Mouse (Mus musculus) heart, embryonic 13.5 days (tissue): ENCODE measurements around the gene Mthfd1. TPM values are rescaled to one million over a fixed set of nuclear protein-coding genes. Genes with fewer than 3 reads are reported as not detected.

Experiments
- ATAC-seq: fragments of 200-750 bp; cut with Nextera tagmentation; 2 replicates; pipeline ENCODE4 v1.8.0; 2017; ENCODE audit warnings: moderate TSS enrichment; ENCODE audit not compliant: insufficient number of reproducible peaks, low FRiP score, low TSS enrichment; ENCODE audit errors: extremely low read depth
- H3K27ac ChIP-seq: fragments of 300-500 bp; sonication (generic); replicated peaks from 2 replicates; pipeline ENCODE4 v1.5.1; 2015; ENCODE audit warnings: moderate library complexity, mild to moderate bottlenecking, inconsistent platforms
- H3K27me3 ChIP-seq: fragments of 300-500 bp; sonication (generic); replicated peaks from 2 replicates; pipeline ENCODE4 v1.6.1; 2015; ENCODE audit warnings: mild to moderate bottlenecking, inconsistent platforms
- H3K36me3 ChIP-seq: fragments of 300-500 bp; sonication (generic); 2 replicates; pipeline ENCODE4 v1.6.1; 2015; ENCODE audit warnings: mild to moderate bottlenecking, inconsistent platforms
- H3K4me1 ChIP-seq: fragments of 300-500 bp; sonication (generic); 2 replicates; pipeline ENCODE4 v1.6.1; 2015; ENCODE audit warnings: inconsistent platforms
- H3K4me2 ChIP-seq: fragments of 300-500 bp; sonication (generic); 2 replicates; pipeline ENCODE4 v1.6.1; 2015; ENCODE audit warnings: inconsistent platforms, mild to moderate bottlenecking, moderate library complexity
- H3K4me3 ChIP-seq: fragments of 300-500 bp; sonication (generic); 2 replicates; pipeline ENCODE4 v1.5.1; 2015; ENCODE audit warnings: moderate library complexity, mild to moderate bottlenecking, inconsistent platforms
- H3K9ac ChIP-seq: fragments of 300-500 bp; sonication (generic); 2 replicates; pipeline ENCODE4 v1.6.1; 2015; ENCODE audit warnings: inconsistent platforms, mild to moderate bottlenecking, moderate library complexity
- H3K9me3 ChIP-seq: fragments of 300-500 bp; sonication (generic); 2 replicates; pipeline ENCODE4 v1.6.1; 2016; ENCODE audit warnings: inconsistent platforms
- WGBS: fragments of 180-500 bp; shearing (Covaris S2); methylation state at CpG from one replicate; pipeline ENCODE4 v1.1.7; 2015; ENCODE audit warnings: mixed read lengths; 5-methylcytosine and 5-hydroxymethylcytosine counted together
- polyA plus RNA-seq: library from polyadenylated mRNA; unstranded; fragments of >200 nt; fragmentation: Nextera tagmentation; extraction: Ambion mirVana; gene quantifications from 2 replicates; pipeline ENCODE4 v1.2.1, GENCODE M21; 2015

The Mthfd1 gene
- polyA plus RNA-seq, 1 experiment from 2014 or later, result 40.1 TPM

DNA sequence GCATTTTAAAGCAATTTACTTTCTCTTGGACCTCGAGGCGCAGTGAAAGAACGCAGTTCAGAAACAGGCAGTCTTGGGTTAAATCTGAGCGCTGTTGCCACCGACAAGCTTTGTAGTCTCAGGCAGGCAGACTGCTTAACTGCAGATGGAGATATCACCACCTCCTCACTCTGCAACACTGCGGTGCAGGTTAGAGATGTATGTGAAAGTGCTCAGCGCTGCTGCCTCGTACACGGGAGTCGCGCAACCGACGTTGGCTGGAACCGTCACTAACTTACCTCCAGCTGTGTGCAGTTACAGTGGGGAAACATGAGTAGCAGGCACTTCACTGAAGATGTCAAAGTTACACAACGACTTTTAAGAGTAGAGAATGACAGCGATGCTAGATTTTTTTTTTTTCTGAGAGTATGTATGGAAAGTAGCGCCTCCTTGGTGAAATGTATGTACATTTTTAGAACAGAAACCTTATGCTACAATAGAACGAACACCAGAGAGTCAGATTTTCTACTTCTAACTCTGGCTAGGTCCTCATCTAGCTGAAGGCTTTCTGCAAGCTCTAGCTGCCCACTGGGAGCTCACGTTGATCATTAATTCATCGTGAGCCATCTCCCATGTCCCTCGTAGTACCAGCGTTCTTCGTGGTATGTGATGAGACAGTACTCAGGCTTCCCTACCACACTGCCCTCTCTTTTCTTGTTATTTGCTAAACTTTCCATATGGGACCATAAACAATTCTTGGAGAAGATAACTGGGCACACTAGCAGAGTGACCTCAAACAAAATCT lies 71.5 kb downstream of the Mthfd1 start:
- no peak overlapping the region for H3K4me3 ChIP-seq
- 0 out of 2 replicates have a peak overlapping the region, but pooled peaks have one; percentile 1 for H3K4me2 ChIP-seq
- no peak overlapping the region for H3K27ac ChIP-seq
- H3K9me3 ChIP-seq, result no peaks in the 10 kb centered on the region
- H3K4me1 ChIP-seq, result peaks cover 12% of the 10 kb centered on the region
- H3K9ac ChIP-seq, result no peak overlapping the region
- WGBS, result 77% methylated on average over 23 of the region's 23 CpGs
- H3K36me3 ChIP-seq, result peaks cover 28% of the 10 kb centered on the region
- no peak for ATAC-seq
- H3K27me3 ChIP-seq, result no peaks in the 10 kb centered on the region

DNA sequence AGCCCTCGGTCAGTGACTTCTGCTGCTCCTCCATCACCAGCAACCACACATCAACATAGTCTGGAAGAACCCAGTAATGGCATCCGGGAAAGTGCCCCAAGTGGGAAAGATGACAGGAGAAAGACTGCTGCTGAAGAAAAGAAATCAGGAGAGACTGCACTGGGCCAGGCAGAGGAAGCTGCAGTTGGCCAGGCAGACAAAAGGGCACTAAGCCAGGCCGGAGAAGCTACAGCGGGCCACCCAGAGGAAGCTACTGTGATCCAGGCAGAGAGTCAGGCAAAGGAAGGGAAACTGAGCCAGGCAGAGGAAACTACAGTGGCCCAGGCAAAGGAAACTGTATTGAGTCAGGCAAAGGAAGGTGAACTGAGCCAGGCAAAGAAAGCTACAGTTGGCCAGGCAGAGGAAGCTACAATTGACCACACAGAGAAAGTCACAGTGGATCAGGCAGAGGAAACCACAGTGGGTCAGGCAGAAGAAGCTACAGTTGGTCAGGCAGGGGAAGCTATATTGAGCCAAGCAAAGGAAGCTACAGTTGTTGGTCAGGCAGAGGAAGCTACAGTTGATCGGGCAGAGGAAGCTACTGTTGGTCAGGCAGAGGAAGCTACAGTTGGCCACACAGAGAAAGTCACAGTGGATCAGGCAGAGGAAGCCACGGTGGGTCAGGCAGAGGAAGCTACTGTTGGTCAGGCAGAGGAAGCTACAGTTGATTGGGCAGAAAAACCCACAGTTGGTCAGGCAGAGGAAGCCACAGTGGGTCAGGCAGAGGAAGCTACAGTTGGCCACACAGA lies 73.7 kb downstream of the Mthfd1 start:
- Histone ChIP-seq H3K4me2 (no peak overlapping the region), H3K27ac (no peak overlapping the region), H3K9me3 (no peaks in the 10 kb centered on the region), H3K4me1 (peaks cover 11% of the 10 kb centered on the region), H3K27me3 (no peaks in the 10 kb centered on the region), H3K36me3 (peaks cover 28% of the 10 kb centered on the region), H3K9ac (no peak overlapping the region), H3K4me3 (no peak overlapping the region)
- no peak for ATAC-seq
- 87% methylated on average over 6 of the region's 6 CpGs for WGBS

DNA sequence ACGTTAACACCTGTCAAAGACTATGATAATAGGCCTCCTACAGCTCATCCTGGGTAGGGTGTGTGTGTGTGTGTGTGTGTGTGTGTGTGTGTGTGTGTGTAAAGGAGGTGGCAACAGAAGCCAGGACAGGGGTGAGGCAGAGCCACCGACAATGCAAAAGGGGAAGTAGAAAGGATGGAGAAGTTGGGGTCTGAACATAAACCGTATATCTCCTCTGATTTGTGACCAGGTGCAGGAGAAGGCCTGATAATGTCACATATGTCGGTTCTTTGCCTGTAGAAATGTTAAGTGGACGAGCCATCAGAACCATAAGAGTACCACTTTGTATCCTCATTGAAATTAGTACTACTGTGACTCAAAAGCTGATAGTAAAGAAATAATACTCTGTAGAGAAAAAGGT lies 78.6 kb downstream of the Mthfd1 start:
- ATAC-seq, result no peak
- Histone ChIP-seq H3K4me1 (0 out of 2 replicates have a peak, but pooled peaks cover 6% of the 10 kb centered on the region), H3K27ac (no peak overlapping the region), H3K36me3 (peaks cover 16% of the 10 kb centered on the region), H3K27me3 (no peaks in the 10 kb centered on the region), H3K9ac (no peak overlapping the region), H3K4me2 (no peak overlapping the region), H3K9me3 (no peaks in the 10 kb centered on the region), H3K4me3 (no peak overlapping the region)
- WGBS, result 75% methylated on average over 5 of the region's 5 CpGs

DNA sequence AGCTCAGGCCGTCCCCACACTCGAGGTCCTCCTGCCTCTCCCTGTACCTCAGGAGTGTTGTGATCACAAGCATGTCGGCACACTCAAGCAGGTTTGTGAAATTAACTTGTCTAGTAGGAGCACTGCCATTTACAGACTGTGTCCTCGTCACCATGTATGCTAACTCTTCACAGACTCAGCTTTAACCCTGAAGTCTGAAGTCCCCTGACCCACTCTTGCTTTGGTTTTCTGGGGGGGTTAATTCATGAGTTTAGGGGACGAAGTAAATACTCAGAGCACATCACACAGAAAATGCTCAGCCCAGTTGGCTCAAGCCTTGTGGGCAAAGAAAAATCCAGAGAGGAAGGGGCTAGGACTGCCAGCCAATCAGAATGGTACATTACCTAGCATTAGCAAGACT lies 80.5 kb downstream of the Mthfd1 start:
- H3K4me2 ChIP-seq, result no peak overlapping the region
- WGBS, result 78% methylated on average over 5 of the region's 5 CpGs
- peaks cover 7% of the 10 kb centered on the region for H3K36me3 ChIP-seq
- no peaks in the 10 kb centered on the region for H3K9me3 ChIP-seq
- H3K4me1 ChIP-seq, result 0 out of 2 replicates have a peak, but pooled peaks cover 6% of the 10 kb centered on the region
- H3K27me3 ChIP-seq, result no peaks in the 10 kb centered on the region
- H3K27ac ChIP-seq, result no peak overlapping the region
- H3K4me3 ChIP-seq, result no peak overlapping the region
- ATAC-seq, result no peak
- no peak overlapping the region for H3K9ac ChIP-seq

DNA sequence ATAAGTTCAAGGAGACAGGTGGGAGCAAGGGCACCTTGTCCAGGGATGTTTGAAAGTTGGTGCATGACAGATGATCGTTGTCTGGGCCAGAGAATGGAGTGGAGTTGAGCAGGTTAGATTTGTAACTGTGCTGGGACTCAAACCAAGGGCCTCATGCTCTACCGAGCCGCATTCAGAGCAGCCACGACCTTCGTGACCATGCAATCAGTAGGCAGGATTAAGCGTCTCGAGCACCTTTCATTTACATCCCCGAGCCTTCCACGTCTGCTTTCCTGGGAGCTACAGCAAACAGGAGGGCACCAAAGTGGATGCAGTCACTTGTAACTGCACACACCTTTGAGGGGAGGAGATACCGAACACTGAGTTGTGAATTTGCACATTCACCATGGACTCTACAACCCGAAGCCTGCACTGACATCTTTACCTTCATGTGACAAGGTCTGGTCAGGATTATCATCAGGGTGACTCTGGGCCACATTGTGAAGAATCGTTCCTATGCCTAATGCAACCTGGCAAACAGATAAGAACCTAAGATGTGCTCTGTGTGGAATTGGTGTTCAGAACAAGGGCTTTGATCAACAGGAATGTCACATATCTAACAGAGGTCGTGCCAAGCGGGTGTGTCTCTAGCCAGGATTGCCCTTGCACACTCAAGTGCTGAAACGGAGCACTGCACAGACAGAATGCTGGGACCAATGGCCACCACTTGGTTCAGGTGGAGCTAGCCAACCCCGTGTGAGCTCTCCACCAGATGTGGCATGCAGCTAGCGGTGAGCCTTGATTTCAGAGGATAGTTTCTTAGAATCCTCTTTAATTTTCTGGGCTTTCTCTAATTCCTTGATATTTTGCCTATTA lies 81.2 kb downstream of the Mthfd1 start:
- no peak overlapping the region for H3K4me2 ChIP-seq
- 0 out of 2 replicates have a peak, but pooled peaks cover 6% of the 10 kb centered on the region for H3K4me1 ChIP-seq
- no peak overlapping the region for H3K27ac ChIP-seq
- no peaks in the 10 kb centered on the region for H3K9me3 ChIP-seq
- no peak overlapping the region for H3K4me3 ChIP-seq
- no peaks in the 10 kb centered on the region for H3K27me3 ChIP-seq
- no peak for ATAC-seq
- H3K9ac ChIP-seq, result no peak overlapping the region
- 62% methylated on average over 17 of the region's 17 CpGs for WGBS
- no peaks in the 10 kb centered on the region for H3K36me3 ChIP-seq

DNA sequence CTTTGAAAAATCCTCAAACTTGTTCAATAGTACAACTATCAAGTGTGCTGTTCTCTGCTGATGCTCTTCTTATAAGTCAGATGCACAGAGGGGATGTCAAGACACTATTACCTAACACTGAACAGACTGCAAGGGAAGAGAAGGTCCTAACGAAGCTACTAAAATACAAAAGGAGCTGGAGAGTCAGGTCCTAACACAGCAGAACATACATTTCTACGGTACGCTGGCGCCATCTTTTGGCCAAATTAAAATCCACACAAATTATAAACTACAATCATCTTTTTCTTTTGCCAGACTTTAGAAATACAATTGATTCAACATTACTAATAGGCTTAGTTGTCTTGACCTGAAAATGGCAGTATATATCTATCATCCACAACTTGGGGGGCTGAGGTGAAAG lies 86.0 kb downstream of the Mthfd1 start:
- Histone ChIP-seq H3K4me3 (no peak overlapping the region), H3K4me1 (0 out of 2 replicates have a peak, but pooled peaks cover 6% of the 10 kb centered on the region), H3K9ac (no peak overlapping the region), H3K27me3 (no peaks in the 10 kb centered on the region), H3K4me2 (no peak overlapping the region), H3K27ac (no peak overlapping the region), H3K9me3 (no peaks in the 10 kb centered on the region), H3K36me3 (peaks cover 8% of the 10 kb centered on the region; the same call in 1 of the 2 replicates)
- WGBS, result 5% methylated on average over 4 of the region's 4 CpGs
- no peak for ATAC-seq

DNA sequence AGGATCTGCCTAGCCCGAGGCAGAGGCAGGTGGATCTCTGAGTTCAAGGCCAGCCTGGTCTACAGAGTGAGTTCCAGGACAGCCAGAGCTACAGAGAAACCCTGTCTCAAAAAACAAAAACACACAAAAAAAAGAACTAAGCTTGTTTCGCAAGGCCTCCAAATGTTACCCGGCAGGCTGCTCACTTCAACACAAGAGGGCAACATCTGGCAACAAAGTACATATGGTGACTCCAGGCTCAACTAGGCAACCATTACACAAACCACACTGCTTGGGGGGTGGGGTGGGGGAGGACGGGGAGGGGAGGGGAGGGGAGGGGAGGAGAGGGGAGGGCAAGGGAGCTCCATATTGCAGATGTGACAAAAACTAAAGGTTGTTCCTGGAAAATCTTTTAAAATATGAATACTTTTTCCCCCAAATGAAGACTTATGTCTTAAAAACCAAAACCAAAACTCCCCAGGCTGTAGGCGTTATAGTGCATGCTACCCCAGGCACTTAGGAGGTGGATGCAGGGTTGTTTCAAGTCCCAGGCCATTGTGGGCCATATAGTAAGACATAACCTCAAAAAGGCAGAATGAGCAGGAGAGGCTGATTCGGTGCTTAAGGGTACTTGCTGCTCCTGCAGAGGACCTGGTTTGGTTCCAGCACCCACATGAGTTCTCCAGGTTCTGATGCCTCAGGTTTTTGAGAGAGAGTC lies 90.8 kb downstream of the Mthfd1 start:
- no peak overlapping the region for H3K4me2 ChIP-seq
- no peak overlapping the region for H3K27ac ChIP-seq
- peaks cover 42% of the 10 kb centered on the region for H3K36me3 ChIP-seq
- no peaks in the 10 kb centered on the region for H3K27me3 ChIP-seq
- no peak overlapping the region for H3K9ac ChIP-seq
- no peak for ATAC-seq
- no peaks in the 10 kb centered on the region for H3K9me3 ChIP-seq
- H3K4me3 ChIP-seq, result no peak overlapping the region
- peaks cover 6% of the 10 kb centered on the region; the same call in 1 of the 2 replicates for H3K4me1 ChIP-seq
- WGBS, result 77% methylated on average over 5 of the region's 6 CpGs

DNA sequence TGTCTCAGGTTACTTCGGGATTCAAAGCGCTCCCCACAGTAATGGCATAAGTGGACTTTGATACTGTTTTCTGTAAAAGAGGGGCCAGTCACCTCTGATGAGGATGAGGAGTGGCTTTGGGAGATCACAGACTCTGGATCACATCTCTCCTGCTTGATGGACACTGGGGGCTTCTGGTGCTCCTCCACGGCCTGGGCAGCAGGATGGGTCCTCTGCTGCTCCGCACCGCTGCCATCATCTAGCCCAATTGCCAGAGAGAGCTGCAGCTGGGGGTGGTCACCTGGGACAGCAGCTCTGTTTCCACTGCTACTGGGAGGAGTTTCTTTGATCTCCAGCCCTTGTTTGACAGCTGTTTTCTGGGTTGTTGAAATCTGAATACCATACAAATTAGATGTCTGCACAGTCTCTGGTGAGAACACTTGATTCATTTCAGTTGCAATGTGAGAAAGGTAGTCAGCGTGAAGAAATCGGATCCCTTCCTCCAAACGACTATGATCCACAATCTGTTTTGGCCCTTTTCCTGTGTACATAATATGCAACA lies 94.7 kb downstream of the Mthfd1 start:
- H3K36me3 ChIP-seq, result peaks cover 64% of the 10 kb centered on the region
- no peaks in the 10 kb centered on the region for H3K27me3 ChIP-seq
- 71% methylated on average over 8 of the region's 8 CpGs for WGBS
- ATAC-seq, result no peak
- no peak overlapping the region for H3K4me3 ChIP-seq
- no peak overlapping the region for H3K27ac ChIP-seq
- no peak overlapping the region for H3K9ac ChIP-seq
- H3K4me1 ChIP-seq, result peaks cover 6% of the 10 kb centered on the region; the same call in 1 of the 2 replicates
- no peak overlapping the region for H3K4me2 ChIP-seq
- no peaks in the 10 kb centered on the region for H3K9me3 ChIP-seq

DNA sequence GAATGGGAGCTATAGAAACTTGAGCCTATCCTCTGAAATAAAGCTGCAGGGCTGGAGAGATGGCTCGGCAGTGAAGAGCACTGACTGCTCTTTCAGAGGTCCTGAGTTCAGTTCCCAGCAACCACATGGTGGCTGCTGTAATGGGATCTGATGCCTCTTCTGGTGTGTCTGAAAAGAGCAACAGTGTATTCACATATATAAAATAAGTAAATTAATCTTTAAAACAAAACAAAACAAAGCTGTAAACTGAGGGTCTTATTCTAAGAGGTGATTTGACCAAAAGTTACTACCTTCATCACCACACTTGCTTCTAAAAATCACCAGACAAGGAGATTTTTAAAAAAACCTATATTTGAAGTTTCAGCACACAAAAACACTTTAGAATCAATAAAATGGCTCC lies 105.8 kb downstream of the Mthfd1 start:
- Histone ChIP-seq H3K4me3 (no peak overlapping the region), H3K9ac (no peak overlapping the region), H3K4me1 (peaks cover 24% of the 10 kb centered on the region), H3K4me2 (no peak overlapping the region), H3K36me3 (peaks cover 15% of the 10 kb centered on the region), H3K27ac (no peak overlapping the region), H3K27me3 (no peaks in the 10 kb centered on the region), H3K9me3 (no peaks in the 10 kb centered on the region)
- ATAC-seq, result no peak
- 79% methylated on average over 1 of the region's 1 CpGs for WGBS

DNA sequence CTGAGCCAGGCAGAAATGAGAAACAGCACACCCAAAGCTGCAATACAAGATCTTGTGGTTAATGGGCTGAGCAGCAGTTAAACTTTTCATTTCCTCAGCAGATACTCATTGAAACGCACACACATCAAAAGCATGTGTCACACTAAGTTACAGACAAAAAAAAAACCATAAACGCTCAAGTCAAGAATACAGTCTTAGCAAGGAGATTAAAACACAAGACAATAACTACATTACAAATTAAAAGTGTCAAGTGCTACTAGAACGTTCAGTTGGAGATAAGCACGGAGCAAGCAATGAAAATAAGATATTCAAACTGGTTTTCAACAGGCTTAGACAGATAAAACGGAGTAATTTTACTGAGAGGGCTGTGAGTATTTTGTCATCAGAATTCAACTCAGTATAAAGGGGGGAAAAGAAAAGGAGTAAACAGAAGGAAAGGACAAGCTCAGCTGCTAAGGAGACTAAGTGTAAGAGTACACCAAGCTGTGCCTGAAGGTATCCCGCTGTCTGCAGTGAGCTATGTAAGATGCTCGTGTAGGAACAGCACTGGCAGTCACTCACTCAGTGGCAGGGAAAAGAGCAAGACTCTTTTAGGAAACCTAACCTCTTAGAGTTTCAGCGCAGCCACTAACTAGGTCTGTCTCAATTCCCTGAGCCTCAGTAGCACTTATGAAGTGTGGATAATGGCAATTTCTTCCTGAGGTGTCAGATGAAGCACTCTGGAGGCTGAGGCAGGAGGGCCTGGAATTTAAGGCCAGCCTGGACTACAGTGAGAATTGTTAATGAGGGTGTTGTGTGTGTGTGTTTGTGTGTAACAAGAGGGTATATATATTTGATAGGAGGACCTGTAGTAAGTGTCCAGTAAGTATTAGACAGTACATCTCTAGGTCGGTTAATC lies 106.6 kb downstream of the Mthfd1 start:
- no peak for ATAC-seq
- Histone ChIP-seq H3K4me3 (no peak overlapping the region), H3K27me3 (no peaks in the 10 kb centered on the region), H3K9me3 (no peaks in the 10 kb centered on the region), H3K27ac (0 out of 2 replicates have a peak overlapping the region, but pooled peaks have one; percentile 15), H3K4me2 (no peak overlapping the region), H3K4me1 (peaks cover 31% of the 10 kb centered on the region), H3K36me3 (peaks cover 15% of the 10 kb centered on the region), H3K9ac (no peak overlapping the region)
- 55% methylated on average over 9 of the region's 9 CpGs for WGBS
